In the genomic region with DNA sequence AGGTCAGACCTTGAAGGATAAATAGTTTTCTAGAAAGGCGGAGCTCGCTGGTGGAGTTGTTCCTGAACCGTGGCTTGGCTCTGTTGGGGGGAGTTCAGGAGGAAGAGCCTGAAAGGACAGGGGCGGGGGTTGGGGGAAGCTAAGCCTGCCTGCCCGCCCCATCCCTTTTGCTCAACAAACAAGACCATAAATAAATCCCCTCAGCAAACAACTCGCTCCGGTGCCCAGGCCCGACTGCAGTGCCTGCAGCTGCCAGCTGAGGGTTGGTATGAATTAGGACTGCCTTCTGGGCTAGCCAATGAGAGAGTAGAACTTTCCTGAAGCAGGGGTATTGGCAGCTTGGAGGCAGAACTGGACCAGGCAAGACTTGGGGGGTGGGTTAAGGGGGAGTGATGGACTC, we compare ENCODE assay signal across 8 mouse cellular contexts. TPM values are rescaled to one million over a fixed set of nuclear protein-coding genes. Genes with fewer than 3 reads are reported as not detected.
DNase-seq lines count a peak whose midpoint lies in the region; ATAC-seq lines count a peak whose summit lies in the region.

No protein-coding gene starts in this region.

- peak overlapping the region; percentile 89 for H3K4me2 ChIP-seq in intestine, embryonic 14.5 days (ENCODE audit: low read length)

- H3K36me3 ChIP-seq in intestine, embryonic 14.5 days (ENCODE audit: control insufficient read depth, insufficient read depth, low read length) = no peaks in the 10 kb centered on the region
- no peaks in the 10 kb centered on the region for H3K36me3 ChIP-seq in splenic B cell, adult 2 months (ENCODE audit: control insufficient read depth, insufficient read depth, low read length, poor library complexity, severe bottlenecking)

- peaks cover 35% of the 10 kb centered on the region for H3K4me1 ChIP-seq in intestine, embryonic 14.5 days (replicated peaks; ENCODE audit: control insufficient read depth, insufficient read depth, low read length)

- DNase-seq in CD4-positive, CD25-positive, alpha-beta regulatory T cell, adult 2 months (ENCODE audit: low read depth, low spot score) = peak; percentile 2
- peak; percentile 69 for DNase-seq in gastrocnemius, postnatal 14 days
- no peak for DNase-seq in intestine, embryonic 14.5 days (ENCODE audit: low spot score)
- DNase-seq in left cerebral cortex, postnatal 10 days (ENCODE audit: extremely low spot score in 1 of 2, low spot score in 2 of 2) = peak; percentile 64 to 76
- peak; percentile 54 for DNase-seq in mesoderm, embryonic 11.5 days (ENCODE audit: low read depth, low spot score)
- peak; percentile 17 for DNase-seq in splenic B cell, adult 2 months (ENCODE audit: low read depth, low spot score)

- no peak for ATAC-seq in CD4-positive, CD25-positive, alpha-beta regulatory T cell, adult 4 months
- ATAC-seq in common myeloid progenitor, adult 5-6 weeks (replicated peaks; ENCODE audit: low read depth, poor library complexity, severe bottlenecking) = peak; percentile 45
- ATAC-seq in intestine, embryonic 14.5 days (replicated peaks; ENCODE audit: low FRiP score, low TSS enrichment, low read depth) = no peak

- no peaks in the 10 kb centered on the region for H3K9me3 ChIP-seq in intestine, embryonic 14.5 days (ENCODE audit: control insufficient read depth, low read length)

- 2% methylated on average over 8 of the region's 8 CpGs for WGBS in intestine, embryonic 14.5 days

- H3K4me3 ChIP-seq in intestine, embryonic 14.5 days (ENCODE audit: low read depth, low read length) = peak overlapping the region; percentile 55

- no peaks in the 10 kb centered on the region for H3K27me3 ChIP-seq in intestine, embryonic 14.5 days (replicated peaks; ENCODE audit: control insufficient read depth, insufficient read depth, low read length)
- no peaks in the 10 kb centered on the region for H3K27me3 ChIP-seq in splenic B cell, adult 2 months (ENCODE audit: control insufficient read depth, insufficient read depth, low read length, poor library complexity, severe bottlenecking)

- intact Hi-C loops in gastrocnemius, postnatal 14 days (cut with DNase I; ENCODE audit: low total_unique reads) = no loop called here
- intact Hi-C loops in left cerebral cortex, postnatal 10 days (cut with DNase I) = no loop called here

- H3K27ac ChIP-seq in intestine, embryonic 14.5 days (ENCODE audit: low read depth) = peak overlapping the region; percentile 47; the same call in 1 of the 2 replicates

- H3K9ac ChIP-seq in intestine, embryonic 14.5 days (ENCODE audit: low read length) = peak overlapping the region; percentile 53

RNA-seq across cellular contexts. Expression of a gene that starts 1.3 kb away (rescaled TPM):
- polyA plus RNA-seq in CD4-positive, CD25-positive, alpha-beta regulatory T cell, adult 4 months (2017; shearing (Covaris generic)) = under 1 TPM in 1 of 2 experiments, not detected in 1; 0.46 TPM
- 18.5 and 20.1 TPM in 2 replicates for total RNA-seq in common myeloid progenitor, adult 5-6 weeks (2017)
- 100 to 1,000 TPM; 135 to 147 TPM for total RNA-seq in gastrocnemius, postnatal 14 days (2021)
- polyA plus RNA-seq in intestine, embryonic 14.5 days (2014; fragmentation: Nextera tagmentation; extraction: Ambion mirVana) = 33.6 and 35.9 TPM in 2 replicates
- total RNA-seq in left cerebral cortex, postnatal 10 days (2021) = 10 to 100 TPM; 32.9 to 34.9 TPM
